Mouse (Mus musculus) megakaryocyte, adult 5-6 weeks (primary cell): Measurements from ENCODE around the gene H2al1h. TPM values are rescaled to one million over a fixed set of nuclear protein-coding genes. Genes with fewer than 3 reads are reported as not detected.

ENCODE experiments used
- total RNA-seq, 2 experiments: library from RNA; stranded (forward) in 1 of 2; stranded (reverse) in 1 of 2; fragments of 153-499, 151-499 nt in 1 of 2; fragments of 221-1000, 200-1000 nt in 1 of 2; gene quantifications; 2 replicates each; pipeline versions ENCODE4 v1.2.3 to v1.2.4; 2015 to 2017

The H2al1h gene
- total RNA-seq, 2 experiments from 2014 or later: not detected

Other genes with a start within 250 kb of the H2al1h start
- not detected in 2 replicates for gene H2al1a, start 22.2 kb upstream of the H2al1h start, total RNA-seq (2015)
- not detected in 2 replicates for gene H2al1a, start 22.2 kb upstream of the H2al1h start, total RNA-seq (2017)
- not detected in 2 replicates for gene H2al1b, start 19.1 kb upstream of the H2al1h start, total RNA-seq (2015)
- gene H2al1b, start 19.1 kb upstream of the H2al1h start, total RNA-seq (2017): not detected in 2 replicates
- not detected in 2 replicates for gene H2al1c, start 15.8 kb upstream of the H2al1h start, total RNA-seq (2015)
- not detected in 2 replicates for gene H2al1c, start 15.8 kb upstream of the H2al1h start, total RNA-seq (2017)
- gene H2al1d, start 12.7 kb upstream of the H2al1h start, total RNA-seq (2015): not detected in 2 replicates
- gene H2al1d, start 12.7 kb upstream of the H2al1h start, total RNA-seq (2017): not detected in 2 replicates
- gene H2al1e, start 9.6 kb upstream of the H2al1h start, total RNA-seq (2015): not detected in 2 replicates
- gene H2al1e, start 9.6 kb upstream of the H2al1h start, total RNA-seq (2017): not detected in 2 replicates
- not detected in 2 replicates for gene H2al1f, start 6.3 kb upstream of the H2al1h start, total RNA-seq (2015)
- not detected in 2 replicates for gene H2al1f, start 6.3 kb upstream of the H2al1h start, total RNA-seq (2017)
- not detected in 2 replicates for gene H2al1g, start 3.2 kb upstream of the H2al1h start, total RNA-seq (2015)
- not detected in 2 replicates for gene H2al1g, start 3.2 kb upstream of the H2al1h start, total RNA-seq (2017)
- not detected in 2 replicates for gene H2al1i, start 3.2 kb downstream of the H2al1h start, total RNA-seq (2015)
- not detected in 2 replicates for gene H2al1i, start 3.2 kb downstream of the H2al1h start, total RNA-seq (2017)
- not detected in 2 replicates for gene H2al1j, start 6.3 kb downstream of the H2al1h start, total RNA-seq (2015)
- not detected in 2 replicates for gene H2al1j, start 6.3 kb downstream of the H2al1h start, total RNA-seq (2017)